Mouse (Mus musculus): Measurements from ENCODE around the gene Acvrl1.

Gene Acvrl1

DNA sequence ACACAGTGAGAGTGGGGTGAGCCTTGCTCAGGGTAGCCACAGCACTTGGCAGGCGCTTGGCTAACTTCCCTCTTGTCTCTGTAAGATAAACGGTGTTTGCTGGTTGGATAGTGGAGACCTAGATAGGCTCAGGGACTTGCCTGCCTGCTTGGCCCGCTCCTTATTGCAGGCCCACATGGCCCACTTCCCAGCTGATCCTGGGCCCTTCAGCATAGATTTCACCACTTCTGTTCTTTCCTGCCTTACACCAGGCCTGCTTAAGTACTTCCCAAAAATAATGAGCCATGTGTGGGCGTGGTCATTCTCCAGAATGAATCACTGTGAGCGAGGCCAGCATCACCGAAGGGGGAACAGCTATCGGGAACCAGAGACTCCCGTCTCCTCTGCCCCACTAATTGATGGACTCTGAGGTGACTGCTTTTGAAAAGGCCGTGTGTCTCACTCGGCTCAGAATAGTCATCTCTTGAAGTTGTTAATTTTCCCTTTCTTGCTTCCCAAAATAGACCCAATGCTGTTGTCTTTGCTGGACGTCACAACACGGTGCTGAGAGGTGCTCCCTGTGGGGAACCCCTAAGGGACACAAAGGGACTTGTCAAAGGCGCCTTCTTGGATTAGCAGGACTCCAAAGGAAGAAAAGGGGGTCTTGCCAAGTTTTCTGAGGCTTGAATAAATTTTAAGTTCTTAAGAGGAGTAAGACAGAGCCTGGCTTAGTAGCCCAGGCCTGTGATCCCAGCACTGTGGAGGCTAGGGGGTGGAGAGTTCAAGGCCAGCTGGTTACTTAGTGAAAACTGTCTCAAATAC, 63.3 kb downstream of the Acvrl1 start:
- DNase-seq (ENCODE audit: low spot score in 2 of 2): no peak

DNA sequence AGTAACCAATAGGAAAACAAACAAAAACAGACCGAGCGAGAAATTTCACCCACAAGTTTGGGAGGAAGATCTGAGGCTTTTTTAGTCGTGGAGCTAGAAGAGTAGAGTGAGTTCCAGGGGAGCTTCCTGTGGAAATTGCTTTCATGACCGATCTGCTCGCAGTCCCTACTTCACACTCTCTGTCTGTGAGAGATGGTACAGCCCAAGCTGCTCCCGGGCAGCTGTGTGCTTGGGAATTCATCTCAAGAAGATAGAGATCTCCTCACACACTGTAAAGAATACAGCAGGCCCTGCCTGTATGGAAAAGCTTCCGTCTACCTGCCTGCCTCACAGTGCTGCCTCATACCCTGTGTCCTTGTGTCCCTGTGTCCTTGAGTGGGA, 63.9 kb downstream of the Acvrl1 start:
- no peak for DNase-seq (ENCODE audit: low spot score in 2 of 2)

DNA sequence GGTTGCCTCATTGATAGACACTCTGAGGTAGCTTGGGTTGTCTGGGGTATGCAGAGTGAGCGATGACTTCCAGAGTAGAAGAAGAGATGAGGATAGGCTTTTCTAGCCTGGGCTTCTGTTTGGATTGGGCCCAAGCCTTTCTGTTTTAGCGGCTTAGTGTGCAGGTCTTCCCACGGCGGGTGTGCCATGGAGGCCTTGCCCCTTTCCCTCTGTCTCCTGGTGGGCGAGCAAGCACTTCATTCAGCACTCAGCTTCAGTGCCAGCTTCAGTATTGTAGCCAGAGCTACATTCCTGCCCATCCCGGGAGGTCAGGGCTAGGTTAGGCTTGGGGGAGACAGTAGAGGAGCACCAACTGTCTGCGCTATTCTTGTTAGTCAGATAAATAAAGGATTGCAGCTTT, 64.3 kb downstream of the Acvrl1 start:
- DNase-seq (ENCODE audit: low spot score in 2 of 2): no peak

DNA sequence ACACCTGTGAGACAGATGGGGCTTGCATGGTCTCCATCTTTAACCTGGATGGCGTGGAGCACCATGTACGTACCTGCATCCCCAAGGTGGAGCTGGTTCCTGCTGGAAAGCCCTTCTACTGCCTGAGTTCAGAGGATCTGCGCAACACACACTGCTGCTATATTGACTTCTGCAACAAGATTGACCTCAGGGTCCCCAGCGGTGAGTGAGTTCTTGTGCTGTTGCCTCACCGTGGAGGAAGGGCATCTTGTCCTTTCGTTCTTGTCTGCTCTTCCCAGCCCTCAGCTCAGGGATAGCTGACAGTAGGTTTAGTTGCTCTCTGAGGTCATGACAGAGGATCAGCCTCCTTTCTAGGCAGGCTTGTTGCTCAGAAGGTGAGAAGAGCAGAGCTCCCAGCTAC, 65.6 kb downstream of the Acvrl1 start:
- no peak for DNase-seq (ENCODE audit: low spot score in 2 of 2)

Data from spleen, postnatal 10 days (tissue).